Mouse (Mus musculus): ENCODE measurements around the gene Olfr1444.

Olfr1444 gene

DNA sequence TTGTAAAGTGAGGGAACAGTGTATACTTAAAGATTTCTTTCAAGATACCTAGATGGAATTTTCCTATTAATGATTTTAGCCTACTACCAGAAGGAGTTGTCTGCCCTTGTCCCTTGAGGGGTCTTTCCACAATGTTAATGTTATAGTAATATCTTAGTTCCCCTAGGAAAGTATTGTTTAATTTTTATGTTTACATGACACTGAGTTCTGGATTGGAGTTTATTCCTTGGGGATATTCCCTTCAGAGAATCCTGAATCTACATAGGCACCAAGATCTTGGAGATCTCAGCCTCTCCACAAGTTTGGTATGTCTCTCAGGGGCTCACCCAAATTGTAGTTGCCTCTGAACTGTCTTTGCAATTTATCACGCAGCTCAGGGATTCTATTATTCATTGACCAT lies at the start of gene Olfr1444:
TSS of gene Olfr1444 (plus strand) at position 301 of the 400 bp plus-strand sequence.
- DNase-seq (ENCODE audit: low read depth, low spot score), result no peak

DNA sequence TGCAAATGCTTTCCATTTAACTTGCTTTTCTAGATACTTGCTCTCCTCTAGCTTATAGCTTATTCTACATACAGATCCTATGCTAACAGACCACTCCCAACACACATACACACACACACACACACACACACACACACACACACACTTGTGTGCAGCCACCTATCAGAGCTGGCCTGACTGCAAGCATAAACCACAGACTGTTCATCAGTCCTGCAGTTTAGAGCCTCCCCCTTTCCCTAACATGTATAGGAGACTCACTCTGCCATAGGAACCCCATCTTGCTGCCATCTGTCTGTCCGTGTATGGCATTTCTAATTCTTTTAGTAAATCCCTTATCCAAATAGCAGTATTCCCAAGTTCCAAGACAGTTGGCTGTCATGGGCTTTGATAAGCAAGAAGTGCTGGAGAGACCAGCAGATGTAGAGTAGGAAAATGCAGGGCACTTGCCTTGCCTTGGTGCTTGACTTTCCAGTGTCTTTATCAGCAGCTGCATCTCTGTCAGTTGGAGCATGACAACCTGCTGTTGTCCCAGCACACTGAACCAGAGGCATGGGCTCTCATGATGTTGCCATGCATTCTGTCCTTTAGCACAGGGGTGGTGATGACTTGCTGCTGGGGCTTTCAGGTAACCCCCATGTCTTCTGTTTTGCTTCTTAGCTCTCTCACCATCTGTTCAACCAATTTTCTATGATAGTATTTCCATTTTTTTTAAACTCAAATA lies 44.3 kb upstream of the Olfr1444 start:
- no peak for DNase-seq (ENCODE audit: low read depth, low spot score)

DNA sequence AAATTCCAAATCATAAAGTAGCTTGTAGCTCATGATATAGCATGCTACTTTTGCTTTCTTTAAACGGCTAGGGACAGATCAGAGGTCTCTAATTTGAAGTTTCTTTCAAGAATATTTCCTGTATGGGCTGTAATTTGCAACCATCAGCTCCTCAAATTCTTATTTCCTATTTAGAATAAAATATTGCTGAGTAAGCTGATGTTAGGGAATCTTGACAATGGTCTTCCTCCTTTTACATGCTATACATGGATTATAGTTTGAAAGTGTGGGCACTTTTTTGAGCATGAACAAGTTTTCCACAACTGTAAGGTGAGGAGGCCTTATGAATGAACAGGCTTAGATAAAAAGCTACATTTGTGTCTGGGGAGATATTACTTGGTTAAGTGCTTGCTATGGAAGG lies 43.2 kb upstream of the Olfr1444 start:
- no peak for DNase-seq (ENCODE audit: low read depth, low spot score)

DNA sequence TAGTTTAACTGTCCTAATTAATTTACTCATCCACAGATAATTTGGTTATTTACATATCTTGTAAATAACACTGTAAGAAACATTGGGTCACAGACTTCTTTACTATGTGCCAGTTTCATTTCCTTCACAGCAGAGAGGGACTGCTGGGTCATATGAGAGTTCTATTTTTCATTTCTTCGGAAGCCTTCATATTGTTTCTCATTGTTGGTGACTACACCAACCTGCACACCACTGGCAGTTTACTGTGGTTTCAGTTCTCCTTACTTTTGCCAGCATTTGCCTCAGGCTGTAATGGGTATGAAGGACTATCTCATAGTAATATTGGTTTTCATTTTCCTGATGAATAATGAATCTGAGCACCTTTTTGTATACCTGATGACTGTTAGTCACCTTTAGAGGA lies 38.6 kb upstream of the Olfr1444 start:
- no peak for DNase-seq (ENCODE audit: low read depth, low spot score)

DNA sequence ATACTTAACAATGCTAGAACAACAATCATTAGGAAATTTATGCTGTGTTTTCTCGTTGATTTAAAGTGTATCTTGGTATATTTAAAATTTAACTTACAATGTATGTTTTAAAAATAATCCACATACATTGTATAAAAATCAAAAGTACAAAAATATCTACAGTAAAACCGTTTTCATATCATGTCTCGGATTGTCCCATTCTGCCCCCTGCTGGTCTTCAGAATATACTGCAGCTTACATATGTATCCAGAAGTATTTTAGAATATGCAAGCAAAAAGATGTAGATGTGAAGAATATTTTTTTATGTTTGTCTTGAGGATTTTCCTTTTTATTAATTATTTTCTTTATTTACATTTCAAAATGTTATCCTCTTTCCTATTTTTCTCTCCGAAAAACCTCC lies 36.7 kb upstream of the Olfr1444 start:
- DNase-seq (ENCODE audit: low read depth, low spot score), result peak; percentile 59

DNA sequence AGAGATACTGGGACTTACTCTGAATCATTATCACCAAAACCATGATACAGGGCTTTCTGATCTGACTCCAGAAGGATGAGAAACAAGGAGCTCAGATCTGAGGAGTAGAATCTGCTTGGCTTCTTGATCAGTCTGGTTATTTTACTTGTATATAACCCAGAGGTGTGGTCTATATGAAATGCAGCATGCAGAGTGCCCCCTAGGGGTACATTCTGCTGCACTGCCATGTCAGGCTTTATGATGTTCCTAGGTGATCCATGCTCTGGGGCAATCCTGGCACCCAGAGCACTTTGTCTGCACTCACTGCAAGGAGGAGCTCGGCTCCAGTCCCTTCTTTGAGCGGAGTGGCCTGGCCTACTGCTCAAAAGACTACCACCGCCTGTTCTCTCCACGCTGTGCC lies 32.5 kb upstream of the Olfr1444 start:
- DNase-seq (ENCODE audit: low read depth, low spot score), result no peak

DNA sequence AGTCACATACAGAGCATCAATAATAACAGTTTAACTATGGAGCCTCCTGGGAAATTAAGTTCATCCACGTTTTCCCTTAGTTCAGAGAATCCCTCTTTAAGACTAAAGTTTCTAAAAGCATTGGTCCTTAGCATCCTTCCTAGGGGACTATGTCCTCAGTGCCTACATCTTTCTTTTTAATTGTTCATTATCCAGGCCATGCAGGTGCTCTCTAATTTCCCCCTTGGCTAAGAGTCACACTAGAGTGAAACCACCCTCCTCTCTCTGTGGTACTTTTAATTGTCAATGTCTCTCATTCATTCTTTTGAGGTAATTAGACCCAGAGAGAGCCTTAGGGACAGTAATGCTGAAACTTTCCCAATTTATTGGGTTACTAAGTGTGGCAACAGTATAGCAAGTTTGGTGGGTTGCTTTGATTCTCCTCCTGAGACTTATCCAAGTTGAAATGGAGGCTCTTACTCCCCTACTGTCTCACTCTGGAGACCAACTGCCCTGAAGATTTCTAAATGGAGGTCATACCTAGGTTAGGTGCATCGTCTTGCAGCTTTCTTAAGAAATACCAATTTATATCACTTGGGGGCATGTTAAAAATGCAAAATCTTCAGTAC lies 26.2 kb upstream of the Olfr1444 start:
- no peak for DNase-seq (ENCODE audit: low read depth, low spot score)

DNA sequence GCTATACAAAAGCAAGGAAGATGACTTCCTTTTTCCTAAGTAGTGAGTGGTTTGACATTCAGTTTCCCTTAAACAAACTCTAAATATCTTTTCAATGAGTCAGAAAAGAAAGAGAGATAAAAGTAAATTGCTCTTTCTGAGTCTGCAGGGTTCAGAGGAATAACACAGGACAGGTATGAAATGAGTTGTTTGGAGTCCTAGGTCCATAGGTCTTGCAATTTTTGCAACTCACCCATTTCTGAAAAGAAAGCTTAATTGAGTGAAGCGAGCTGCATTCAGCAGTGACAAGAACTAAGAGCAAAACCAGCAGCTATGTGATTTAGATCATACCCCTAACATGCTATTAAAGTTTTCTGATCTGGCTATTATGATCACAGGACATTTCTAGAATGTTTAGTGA lies 25.5 kb upstream of the Olfr1444 start:
- no peak for DNase-seq (ENCODE audit: low read depth, low spot score)

DNA sequence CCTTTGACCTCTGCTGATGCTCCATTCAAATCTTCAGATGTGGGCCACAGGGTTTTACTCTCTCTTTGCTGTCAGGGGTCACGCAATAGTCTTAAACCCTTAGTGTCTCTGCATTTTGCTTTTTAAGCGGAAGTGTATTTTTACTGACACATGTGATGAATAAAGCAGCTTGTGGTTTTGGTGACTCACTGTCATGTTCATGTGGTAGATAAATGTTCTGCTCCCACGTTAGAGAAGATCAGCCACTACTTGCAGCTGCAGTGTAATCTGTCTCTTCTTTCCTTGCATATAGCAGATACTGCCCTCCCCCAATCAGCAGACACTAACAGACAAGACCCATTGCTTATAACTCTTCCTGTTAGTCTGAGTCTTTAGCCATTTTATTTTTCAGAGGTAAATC lies 23.5 kb upstream of the Olfr1444 start:
- DNase-seq (ENCODE audit: low read depth, low spot score), result peak; percentile 69

DNA sequence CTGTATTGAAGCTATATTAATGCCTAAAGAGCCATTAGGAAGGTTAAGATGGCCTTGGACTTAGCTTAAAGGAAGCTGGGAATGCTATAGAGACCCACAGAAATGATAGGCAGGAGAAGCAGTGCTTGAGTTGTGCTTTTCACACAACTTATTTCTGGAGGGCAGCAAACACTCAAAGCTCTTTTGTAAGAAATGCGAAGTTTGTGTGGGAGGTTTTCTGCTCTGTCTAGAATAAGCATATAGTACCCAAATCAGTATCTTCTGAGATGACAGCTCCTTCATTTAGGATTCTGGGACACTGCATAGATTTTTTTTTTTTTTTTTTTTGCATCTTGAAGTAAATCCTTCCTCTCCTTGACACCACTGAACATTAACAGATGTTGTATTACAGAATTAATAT lies 18.6 kb upstream of the Olfr1444 start:
- peak; percentile 38 for DNase-seq (ENCODE audit: low read depth, low spot score)

DNA sequence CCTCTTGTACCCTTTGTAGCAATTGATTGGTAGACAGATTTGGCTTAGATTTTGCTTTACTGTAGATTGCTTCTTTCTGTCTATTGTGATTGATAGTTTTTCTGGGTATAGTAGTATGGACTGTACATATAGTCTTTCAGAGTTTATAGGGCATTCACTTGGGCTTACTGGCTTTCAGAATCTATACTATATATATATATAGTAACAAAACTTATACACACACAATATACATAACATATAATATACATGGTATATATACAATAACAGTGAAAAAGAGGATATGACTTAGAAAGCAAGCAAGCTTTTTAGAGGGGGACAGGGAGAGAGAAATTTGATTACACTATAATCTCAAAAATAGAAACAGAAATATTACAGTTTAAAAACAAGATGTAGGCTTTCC lies 10.7 kb upstream of the Olfr1444 start, which contains the start of gene Gm5244:
TSS of gene Gm5244 (plus strand) at position 301 of the 400 bp plus-strand sequence.
- DNase-seq (ENCODE audit: low read depth, low spot score), result no peak

DNA sequence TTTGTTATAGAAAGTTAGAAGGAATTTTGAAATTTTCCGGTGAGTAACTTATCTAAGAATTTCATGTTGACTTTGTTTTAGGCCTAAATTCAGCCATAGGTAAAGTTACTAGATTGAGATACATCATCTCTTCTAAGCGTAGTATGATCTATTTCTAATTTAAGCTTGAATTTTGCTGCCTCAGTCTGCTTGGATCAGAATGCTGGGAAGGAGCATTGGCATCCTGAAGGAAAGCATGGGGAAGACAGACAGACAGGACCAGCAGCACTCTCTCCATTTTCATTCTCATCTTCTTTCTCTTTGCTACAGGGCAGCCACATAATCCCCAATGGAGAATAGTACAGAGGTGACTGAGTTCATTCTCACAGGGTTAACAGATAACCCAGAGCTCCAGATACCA lies 26.5 kb downstream of the Olfr1444 start, which contains the start of gene Olfr1445:
TSS of gene Olfr1445 (plus strand) at position 301 of the 400 bp plus-strand sequence.
- DNase-seq (ENCODE audit: low read depth, low spot score), result no peak

DNA sequence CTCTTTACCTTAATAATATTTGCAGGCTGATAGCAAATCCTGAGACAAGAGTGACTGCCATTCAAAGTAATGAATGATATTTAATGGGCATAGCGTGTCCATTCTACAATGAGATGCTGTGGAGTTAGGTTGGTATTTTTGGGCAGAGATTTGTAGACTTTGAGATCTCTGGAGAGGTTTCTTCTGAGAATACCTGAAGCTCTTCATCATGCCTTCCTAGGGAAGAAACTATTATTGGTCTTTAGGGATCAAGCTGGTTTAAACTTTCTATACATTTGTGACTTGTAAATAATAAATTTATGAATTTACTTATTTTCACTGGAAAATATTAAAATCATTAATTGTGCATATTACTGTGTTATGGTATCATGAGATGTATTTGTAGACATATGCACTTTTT lies 36.3 kb downstream of the Olfr1444 start, which contains the start of gene Olfr1446:
TSS of gene Olfr1446 (minus strand) at position 101 of the 400 bp plus-strand sequence.
- no peak for DNase-seq (ENCODE audit: low read depth, low spot score)

DNA sequence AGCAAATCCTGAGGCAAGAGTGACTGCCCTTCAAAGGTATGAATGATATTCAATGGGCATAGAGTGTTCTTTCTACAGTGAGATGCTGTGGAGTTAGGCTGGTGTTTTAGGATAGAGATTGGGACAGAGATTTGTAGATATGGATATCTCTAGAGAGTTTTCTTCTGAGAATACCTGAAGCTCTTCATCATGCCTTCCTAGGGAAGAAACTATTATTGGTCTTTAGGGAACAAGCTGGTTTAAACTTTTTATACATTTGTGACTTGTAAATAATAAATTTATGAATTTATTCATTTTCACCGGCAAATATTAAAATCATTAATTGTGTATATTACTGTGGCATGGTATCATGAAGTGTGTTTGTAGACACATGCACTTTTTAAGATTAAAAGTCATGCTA lies 46.6 kb downstream of the Olfr1444 start, which contains the start of gene Olfr1447:
TSS of gene Olfr1447 (minus strand) at position 101 of the 400 bp plus-strand sequence.
- DNase-seq (ENCODE audit: low read depth, low spot score), result no peak

All from brain, adult 2 months (tissue).